Mouse (Mus musculus) brain, embryonic 14.5 days (tissue): ENCODE data around the gene Ier5.

Experiments used
- CTCF ChIP-seq: fragments of 200-500 bp; IDR thresholded peaks from 2 replicates; pipeline ENCODE4 v1.5.1; 2012; ENCODE audit warnings: inconsistent platforms, mild to moderate bottlenecking, moderate library complexity, borderline replicate concordance; ENCODE audit not compliant: insufficient read depth, insufficient read length; ENCODE audit errors: extremely low read depth
- POLR2A ChIP-seq: fragments of 200-500 bp; IDR thresholded peaks from 2 replicates; pipeline ENCODE4 v1.6.1; 2012; ENCODE audit warnings: mild to moderate bottlenecking, inconsistent platforms, borderline replicate concordance; ENCODE audit not compliant: poor library complexity, insufficient read depth, insufficient read length, severe bottlenecking; ENCODE audit errors: extremely low read depth

GRCm38 (mm10) chr1:155093971-155094707, 5.3 kb downstream of the Ier5 start:
- TF ChIP-seq POLR2A (no peak), CTCF (no peak)
